Mouse (Mus musculus): ENCODE measurements around the gene Herpud1.
A peak's percentile ranks its signal among the peaks of the same experiment; 100 is the strongest.

Herpud1 gene

GRCm38 (mm10) chr8:94386214-94387026 is at the start of gene Herpud1:
Gene Herpud1 (plus strand): TSS chr8:94386438.
- peak; percentile 98 for DNase-seq

GRCm38 (mm10) chr8:94337559-94337958 is 48.7 kb upstream of the Herpud1 start:
- DNase-seq: no peak

- no peak for DNase-seq
These were observed 45.4 kb upstream of the Herpud1 start for GRCm38 (mm10) chr8:94340796-94341195.

- no peak for DNase-seq
These were observed 43.5 kb upstream of the Herpud1 start for GRCm38 (mm10) chr8:94342691-94343090.

GRCm38 (mm10) chr8:94343290-94343689 is 42.9 kb upstream of the Herpud1 start:
- peak; percentile 90 for DNase-seq

- DNase-seq: no peak
These were observed 42.4 kb upstream of the Herpud1 start for GRCm38 (mm10) chr8:94343778-94344320.

- no peak for DNase-seq
These were observed 40.6 kb upstream of the Herpud1 start for GRCm38 (mm10) chr8:94345657-94346056.

- no peak for DNase-seq
These were observed 40.0 kb upstream of the Herpud1 start for GRCm38 (mm10) chr8:94346264-94346663.

- no peak for DNase-seq
These were observed 37.8 kb upstream of the Herpud1 start for GRCm38 (mm10) chr8:94348425-94348824.

- DNase-seq: peak; percentile 41
These were observed 32.1 kb upstream of the Herpud1 start for GRCm38 (mm10) chr8:94354069-94354531.

GRCm38 (mm10) chr8:94354571-94354970 is 31.7 kb upstream of the Herpud1 start:
- DNase-seq: no peak

GRCm38 (mm10) chr8:94357220-94357619 is 29.0 kb upstream of the Herpud1 start:
- no peak for DNase-seq

GRCm38 (mm10) chr8:94358541-94358940 is 27.7 kb upstream of the Herpud1 start:
- DNase-seq: peak; percentile 89

- no peak for DNase-seq
These were observed 24.3 kb upstream of the Herpud1 start for GRCm38 (mm10) chr8:94361774-94362431.

- peak; percentile 51 for DNase-seq
These were observed 23.5 kb upstream of the Herpud1 start for GRCm38 (mm10) chr8:94362607-94363239.

- peak; percentile 77 for DNase-seq
These were observed 22.9 kb upstream of the Herpud1 start for GRCm38 (mm10) chr8:94363288-94363688.

GRCm38 (mm10) chr8:94363906-94364305 is 22.3 kb upstream of the Herpud1 start:
- peak; percentile 81 for DNase-seq

- DNase-seq: peak; percentile 40
These were observed 21.4 kb upstream of the Herpud1 start for GRCm38 (mm10) chr8:94364686-94365312.

GRCm38 (mm10) chr8:94365410-94365981 is 20.7 kb upstream of the Herpud1 start:
- DNase-seq: peak; percentile 42

- DNase-seq: no peak
These were observed 15.4 kb upstream of the Herpud1 start for GRCm38 (mm10) chr8:94370839-94371238.

GRCm38 (mm10) chr8:94372955-94373599 is 13.2 kb upstream of the Herpud1 start:
- no peak for DNase-seq

GRCm38 (mm10) chr8:94375551-94375991 is 10.7 kb upstream of the Herpud1 start:
- DNase-seq: no peak

All from kidney, postnatal 10 days (tissue).